Mouse (Mus musculus) embryonic facial prominence, embryonic 14.5 days (tissue): Measurements from ENCODE around the gene Ephb2. TPM values are rescaled to one million over a fixed set of nuclear protein-coding genes. Genes with fewer than 3 reads are reported as not detected.

ENCODE experiments used
- ATAC-seq: fragments of 200-750 bp; cut with Nextera tagmentation; 2 replicates; pipeline ENCODE4 v1.8.0; 2017; ENCODE audit warnings: low read depth, moderate number of reproducible peaks, moderate TSS enrichment
- DNase-seq: peaks from one replicate; pipeline ENCODE4 v3.0.0-alpha.2; 2015; ENCODE audit warnings: low spot score
- H3K27ac ChIP-seq: fragments of 300-500 bp; sonication (generic); replicated peaks from 2 replicates; pipeline ENCODE4 v1.5.1; 2014; ENCODE audit warnings: low read depth, mild to moderate bottlenecking, low read length, moderate library complexity
- H3K27me3 ChIP-seq: fragments of 300-500 bp; sonication (generic); replicated peaks from 2 replicates; pipeline ENCODE4 v1.6.1; 2014; ENCODE audit warnings: low read length; ENCODE audit not compliant: control insufficient read depth, insufficient read depth
- H3K36me3 ChIP-seq: fragments of 300-500 bp; sonication (generic); 2 replicates; pipeline ENCODE4 v1.6.1; 2014; ENCODE audit warnings: low read length, mixed read lengths; ENCODE audit not compliant: control insufficient read depth, insufficient read depth
- H3K4me1 ChIP-seq: fragments of 300-500 bp; sonication (generic); 2 replicates; pipeline ENCODE4 v1.6.1; 2014; ENCODE audit warnings: antibody characterized with exemption, low read length; ENCODE audit not compliant: control insufficient read depth, insufficient read depth
- H3K4me2 ChIP-seq: fragments of 300-500 bp; sonication (generic); 2 replicates; pipeline ENCODE4 v1.6.1; 2014; ENCODE audit warnings: low read depth, mild to moderate bottlenecking, low read length, moderate library complexity, mixed read lengths
- H3K4me3 ChIP-seq: fragments of 300-500 bp; sonication (generic); 2 replicates; pipeline ENCODE4 v1.5.1; 2014; ENCODE audit warnings: low read depth, mild to moderate bottlenecking, low read length
- H3K9ac ChIP-seq: fragments of 300-500 bp; sonication (generic); 2 replicates; pipeline ENCODE4 v1.6.1; 2014; ENCODE audit warnings: low read depth, mild to moderate bottlenecking, low read length, moderate library complexity, mixed read lengths
- H3K9me3 ChIP-seq: fragments of 300-500 bp; sonication (generic); 2 replicates; pipeline ENCODE4 v1.6.1; 2016; ENCODE audit warnings: low read length; ENCODE audit not compliant: control insufficient read depth
- WGBS: fragments of 180-500 bp; shearing (Covaris S2); extraction: QIAGEN DNeasy Blood & Tissue Kit; methylation state at CpG from one replicate; pipeline ENCODE4 v1.1.7; 2014; 5-methylcytosine and 5-hydroxymethylcytosine counted together
- polyA plus RNA-seq: library from polyadenylated mRNA; unstranded; fragments of >200 nt; fragmentation: Nextera tagmentation; extraction: Ambion mirVana; gene quantifications from 2 replicates; pipeline ENCODE4 v1.2.1, GENCODE M21; 2014

Ephb2 gene
- polyA plus RNA-seq, 1 experiment from 2014 or later = 14.9 TPM

DNA sequence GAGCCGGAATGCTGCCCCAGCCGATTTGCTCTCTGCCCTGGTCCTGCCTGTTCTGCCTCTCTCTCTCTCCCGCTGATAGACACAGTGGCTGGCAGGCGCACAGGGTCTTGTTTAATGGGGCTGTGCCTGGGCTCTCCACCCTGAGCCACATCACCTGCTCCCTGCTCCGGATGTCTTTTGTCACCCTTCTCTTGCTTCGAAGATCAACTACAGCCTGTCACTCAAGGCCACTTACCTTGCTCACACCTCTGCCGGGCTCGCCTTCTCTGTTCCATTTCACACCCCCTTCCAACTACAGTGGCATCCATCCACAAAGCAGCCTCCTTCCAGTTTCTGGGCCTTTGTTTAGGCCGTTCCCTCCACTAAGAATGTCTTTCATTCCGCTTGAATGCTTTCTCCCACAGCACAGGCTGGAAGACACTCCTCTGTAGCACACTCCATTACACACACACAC is 15.7 kb downstream of the Ephb2 start:
- WGBS = 39% methylated on average over 10 of the region's 10 CpGs
- Histone ChIP-seq H3K4me2 (no peak overlapping the region), H3K36me3 (no peaks in the 10 kb centered on the region), H3K9me3 (no peaks in the 10 kb centered on the region), H3K27me3 (no peaks in the 10 kb centered on the region), H3K9ac (peak overlapping the region; percentile 19; the same call in 1 of the 2 replicates), H3K4me1 (0 out of 2 replicates have a peak, but pooled peaks cover 12% of the 10 kb centered on the region), H3K27ac (no peak overlapping the region), H3K4me3 (no peak overlapping the region)
- ATAC-seq = peak; percentile 58
- DNase-seq = no peak

DNA sequence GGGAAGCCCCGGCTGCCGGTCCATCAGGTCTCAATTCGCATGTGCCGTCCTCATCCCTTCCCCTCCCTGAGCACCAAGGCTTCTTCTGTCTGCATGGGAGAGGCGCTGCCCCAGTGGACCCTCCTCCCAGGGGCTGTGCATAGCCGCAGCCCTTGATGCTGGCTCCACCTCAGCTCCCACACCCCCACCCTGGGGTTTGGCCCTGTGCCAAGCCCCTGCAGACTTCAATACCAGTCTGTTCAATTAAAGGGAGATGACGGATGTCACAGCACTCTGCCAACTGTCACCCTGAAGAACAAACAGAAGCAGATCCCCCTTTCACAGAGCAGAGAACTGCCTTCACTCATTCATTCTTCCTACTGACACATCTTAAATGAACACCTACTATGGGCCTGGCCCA is 19.1 kb downstream of the Ephb2 start:
- 29% methylated on average over 7 of the region's 7 CpGs for WGBS
- DNase-seq (peak; percentile 82), ATAC-seq (peak; percentile 68)
- Histone ChIP-seq H3K4me3 (no peak overlapping the region), H3K9me3 (no peaks in the 10 kb centered on the region), H3K27me3 (no peaks in the 10 kb centered on the region), H3K27ac (no peak overlapping the region), H3K36me3 (no peaks in the 10 kb centered on the region), H3K4me1 (0 out of 2 replicates have a peak, but pooled peaks cover 12% of the 10 kb centered on the region), H3K9ac (no peak overlapping the region), H3K4me2 (no peak overlapping the region)

DNA sequence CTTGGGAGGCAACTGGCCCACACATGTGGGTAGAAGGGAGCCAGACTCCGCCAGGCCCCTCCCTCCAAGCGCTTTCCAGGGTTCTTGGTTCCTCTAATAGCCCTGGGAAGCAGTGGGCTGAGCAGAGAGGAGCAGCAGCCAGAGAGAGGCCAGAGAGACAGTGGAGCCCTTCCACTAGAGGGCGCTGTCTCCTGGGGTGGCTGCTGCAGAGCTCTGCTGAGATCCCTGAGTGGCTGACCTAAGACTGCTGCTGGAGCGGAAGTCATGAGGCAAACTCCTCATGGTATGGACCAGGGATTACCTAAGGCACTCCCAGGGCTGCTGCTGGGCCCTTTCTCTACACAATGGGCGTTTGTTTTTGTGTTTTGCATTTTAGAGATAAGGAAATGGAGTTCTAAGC is 20.4 kb downstream of the Ephb2 start:
- WGBS = 67% methylated on average over 5 of the region's 5 CpGs
- Histone ChIP-seq H3K27me3 (no peaks in the 10 kb centered on the region), H3K9ac (no peak overlapping the region), H3K4me1 (0 out of 2 replicates have a peak, but pooled peaks cover 12% of the 10 kb centered on the region), H3K4me2 (no peak overlapping the region), H3K9me3 (no peaks in the 10 kb centered on the region), H3K27ac (no peak overlapping the region), H3K36me3 (no peaks in the 10 kb centered on the region), H3K4me3 (no peak overlapping the region)
- no peak for DNase-seq
- ATAC-seq = no peak

DNA sequence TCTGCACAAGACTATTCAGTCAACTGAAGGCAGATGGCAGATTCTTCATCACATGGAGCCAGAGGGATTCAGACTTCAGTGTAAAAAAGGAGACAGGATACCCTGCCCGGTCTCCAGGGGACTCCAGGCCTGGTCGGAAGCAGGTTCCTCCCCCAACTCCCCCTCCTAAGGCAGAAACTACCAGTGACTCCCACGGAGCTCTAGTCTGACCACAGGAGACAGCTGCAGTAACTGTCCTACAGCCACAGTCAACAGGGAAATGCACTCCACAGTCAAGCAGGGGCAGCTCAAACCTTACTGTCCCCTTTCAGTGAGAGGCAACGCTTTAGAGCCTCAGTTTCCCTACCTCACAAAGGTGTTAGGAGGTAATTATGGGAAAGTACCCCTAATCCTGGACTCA is 23.2 kb downstream of the Ephb2 start:
- 52% methylated on average over 4 of the region's 4 CpGs for WGBS
- Histone ChIP-seq H3K4me3 (no peak overlapping the region), H3K9me3 (no peaks in the 10 kb centered on the region), H3K27me3 (no peaks in the 10 kb centered on the region), H3K4me2 (no peak overlapping the region), H3K9ac (no peak overlapping the region), H3K4me1 (peaks cover 19% of the 10 kb centered on the region), H3K36me3 (no peaks in the 10 kb centered on the region), H3K27ac (no peak overlapping the region)
- DNase-seq = no peak
- no peak for ATAC-seq

DNA sequence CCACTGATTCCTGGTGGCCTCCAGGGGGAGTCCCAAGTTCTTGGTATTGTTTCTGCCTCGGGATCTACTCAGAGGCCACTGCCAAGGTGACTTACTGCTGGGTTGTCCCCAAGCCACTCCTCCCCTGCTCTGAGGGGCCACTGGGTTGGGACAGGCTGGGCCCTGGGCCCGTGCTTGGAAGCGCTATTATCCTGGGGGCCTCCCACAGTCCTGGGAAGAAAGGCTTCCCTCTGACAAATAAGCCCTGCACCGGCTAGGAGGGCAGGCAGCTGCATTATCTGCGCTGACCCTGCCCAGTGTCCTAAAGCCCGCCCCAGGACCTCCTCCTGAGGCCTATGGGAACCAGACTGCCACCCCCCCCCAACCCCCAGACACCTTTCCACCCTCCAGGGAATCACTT is 24.2 kb downstream of the Ephb2 start:
- H3K9me3 ChIP-seq = no peaks in the 10 kb centered on the region
- ATAC-seq = no peak
- H3K27me3 ChIP-seq = no peaks in the 10 kb centered on the region
- no peak overlapping the region for H3K27ac ChIP-seq
- no peak overlapping the region for H3K9ac ChIP-seq
- no peak overlapping the region for H3K4me3 ChIP-seq
- WGBS = 64% methylated on average over 3 of the region's 6 CpGs
- DNase-seq = no peak
- H3K36me3 ChIP-seq = no peaks in the 10 kb centered on the region
- H3K4me1 ChIP-seq = peaks cover 26% of the 10 kb centered on the region
- no peak overlapping the region for H3K4me2 ChIP-seq

DNA sequence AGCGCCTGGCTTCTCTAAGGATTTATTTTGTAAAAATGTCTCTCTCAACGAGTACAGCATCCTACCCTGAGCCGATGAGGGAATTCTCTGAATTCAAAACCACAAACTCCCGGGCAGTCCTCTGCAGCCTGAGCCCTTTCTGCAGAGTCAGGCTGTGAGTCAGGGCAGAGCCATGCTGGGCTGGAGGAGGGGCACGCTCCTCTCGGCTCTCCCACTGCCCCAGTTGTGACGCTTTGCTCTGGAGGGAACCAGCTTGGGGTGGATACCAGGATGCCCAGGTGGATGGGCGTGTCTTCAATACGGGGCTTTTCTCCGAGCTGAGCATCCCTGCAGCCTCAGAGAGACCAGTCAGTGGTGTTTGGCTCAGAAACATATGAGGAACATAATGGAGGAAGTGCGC is 27.3 kb downstream of the Ephb2 start:
- peak overlapping the region; percentile 44 for H3K27ac ChIP-seq
- ATAC-seq (peak; percentile 60; the same call in 1 of the 2 replicates), DNase-seq (peak; percentile 48)
- peaks cover 30% of the 10 kb centered on the region for H3K4me1 ChIP-seq
- H3K27me3 ChIP-seq = no peaks in the 10 kb centered on the region
- no peaks in the 10 kb centered on the region for H3K36me3 ChIP-seq
- H3K4me3 ChIP-seq = no peak overlapping the region
- WGBS = 26% methylated on average over 11 of the region's 11 CpGs
- H3K9ac ChIP-seq = peak overlapping the region; percentile 30; the same call in 1 of the 2 replicates
- H3K4me2 ChIP-seq = no peak overlapping the region
- H3K9me3 ChIP-seq = no peaks in the 10 kb centered on the region

DNA sequence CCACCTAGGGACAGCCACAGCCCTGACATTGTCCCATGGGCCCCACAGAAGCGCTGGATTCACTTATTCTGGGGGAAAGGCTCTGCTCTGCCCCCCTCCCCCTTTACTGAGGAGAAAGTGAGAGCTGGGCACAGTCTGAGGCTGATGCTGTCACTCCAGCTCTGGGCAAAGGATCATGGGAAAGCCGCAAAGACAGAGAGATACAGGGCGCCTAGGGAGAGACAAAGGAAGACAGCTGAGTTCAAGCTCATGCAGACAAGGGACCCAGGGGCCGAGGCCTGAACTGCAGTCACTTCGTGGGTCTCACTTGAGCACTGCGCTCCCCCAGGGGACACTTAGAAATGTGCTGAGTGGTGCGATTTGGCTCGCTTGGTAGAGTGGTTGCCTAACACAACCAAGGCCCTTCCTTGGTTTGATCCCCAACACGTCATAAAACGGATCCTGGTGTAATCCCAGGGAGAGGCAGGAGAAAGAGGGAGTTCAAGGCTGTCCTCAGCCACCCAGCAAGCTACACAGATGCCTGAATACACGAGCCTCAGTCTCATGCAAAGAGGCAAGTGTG is 28.3 kb downstream of the Ephb2 start:
- Histone ChIP-seq H3K27me3 (no peaks in the 10 kb centered on the region), H3K27ac (peak overlapping the region; percentile 44; the same call in 1 of the 2 replicates), H3K9ac (peak overlapping the region; percentile 30), H3K9me3 (no peaks in the 10 kb centered on the region), H3K36me3 (no peaks in the 10 kb centered on the region), H3K4me2 (no peak overlapping the region), H3K4me1 (peaks cover 37% of the 10 kb centered on the region), H3K4me3 (no peak overlapping the region)
- DNase-seq (no peak), ATAC-seq (peak; percentile 27; the same call in 1 of the 2 replicates)
- WGBS = 58% methylated on average over 11 of the region's 11 CpGs

DNA sequence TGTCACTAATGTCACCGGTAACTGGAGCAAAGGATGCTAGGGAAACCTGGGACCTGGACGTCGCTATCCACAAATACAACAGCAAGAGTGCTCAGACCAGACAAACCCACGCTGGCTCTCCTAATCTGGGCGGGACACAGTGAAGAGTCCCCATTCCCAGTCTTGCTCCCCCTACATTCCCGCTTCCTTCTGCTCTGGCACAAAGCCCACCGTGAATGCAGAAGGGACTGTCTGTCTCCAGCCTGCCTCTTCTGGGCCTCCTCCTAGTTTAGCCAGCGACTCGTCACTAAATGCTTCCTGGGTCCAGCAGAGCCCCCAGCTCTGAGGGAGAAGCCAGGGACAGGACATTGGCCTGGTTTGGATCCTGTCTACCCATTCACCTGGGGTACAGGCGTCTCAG is 29.5 kb downstream of the Ephb2 start:
- Histone ChIP-seq H3K36me3 (no peaks in the 10 kb centered on the region), H3K9ac (no peak overlapping the region), H3K4me2 (no peak overlapping the region), H3K4me1 (peaks cover 41% of the 10 kb centered on the region), H3K4me3 (no peak overlapping the region), H3K27ac (no peak overlapping the region), H3K27me3 (no peaks in the 10 kb centered on the region), H3K9me3 (no peaks in the 10 kb centered on the region)
- DNase-seq (no peak), ATAC-seq (no peak)
- 61% methylated on average over 9 of the region's 10 CpGs for WGBS

DNA sequence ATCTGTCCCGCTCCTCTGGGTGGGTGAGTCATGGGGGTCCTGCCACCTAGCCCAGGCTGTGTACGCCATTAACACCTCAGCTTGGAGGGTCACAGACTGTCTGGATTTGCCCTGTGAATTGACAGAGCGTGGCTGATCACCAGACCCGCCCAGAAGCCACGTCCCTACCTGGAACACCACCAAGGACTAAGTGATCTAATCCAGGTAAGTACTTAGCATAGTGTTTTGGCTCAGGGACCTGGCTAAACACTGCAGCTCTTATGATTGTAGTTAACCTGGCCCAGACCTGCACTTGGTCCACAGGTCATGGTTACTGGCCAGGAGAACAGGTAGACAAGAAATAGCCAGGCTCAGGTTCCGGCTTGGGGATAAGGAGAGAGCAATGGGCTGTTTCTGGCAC is 31.4 kb downstream of the Ephb2 start:
- H3K4me1 ChIP-seq = peaks cover 55% of the 10 kb centered on the region
- no peak for DNase-seq
- H3K9ac ChIP-seq = no peak overlapping the region
- no peaks in the 10 kb centered on the region for H3K27me3 ChIP-seq
- H3K4me2 ChIP-seq = no peak overlapping the region
- H3K9me3 ChIP-seq = no peaks in the 10 kb centered on the region
- H3K27ac ChIP-seq = no peak overlapping the region
- no peaks in the 10 kb centered on the region for H3K36me3 ChIP-seq
- no peak for ATAC-seq
- no peak overlapping the region for H3K4me3 ChIP-seq
- WGBS = 80% methylated on average over 6 of the region's 6 CpGs
